Mouse (Mus musculus): ENCODE measurements around the gene Nacc2. TPM values are rescaled to one million over a fixed set of nuclear protein-coding genes. Genes with fewer than 3 reads are reported as not detected.

Nacc2 gene
- total RNA-seq (2021): 10 to 100 TPM; 11.1 to 11.4 TPM

DNA sequence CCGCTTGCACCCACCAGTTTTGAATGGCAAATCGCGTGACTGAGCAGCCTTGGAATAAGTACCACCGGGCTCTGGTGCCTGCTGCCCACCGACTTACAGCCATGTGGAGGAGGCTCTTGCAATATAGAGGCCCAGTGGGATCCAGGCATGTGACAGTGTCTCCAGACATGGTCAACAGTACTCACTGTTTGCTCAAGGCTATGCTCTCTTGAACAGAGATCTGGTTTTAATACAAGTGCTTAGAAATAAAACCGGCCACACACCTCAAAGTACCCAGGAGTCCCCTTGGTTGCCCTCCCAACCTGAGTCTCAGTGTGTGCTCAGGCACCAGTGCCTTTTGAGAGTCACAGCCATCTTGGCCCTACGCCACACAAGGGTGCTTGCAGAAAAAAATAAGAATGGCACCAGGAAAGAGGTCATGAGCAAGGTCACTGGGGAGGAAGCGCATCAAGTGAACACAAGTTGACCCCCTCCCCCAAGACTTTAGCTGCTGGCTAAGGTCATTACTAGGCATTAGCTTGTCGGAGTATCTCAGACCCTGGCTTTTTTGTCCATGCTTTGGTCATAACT lies at the start of gene Nacc2:
Nacc2 (minus strand) TSS at position 142 of the 570 bp plus-strand sequence.
- DNase-seq: peak; percentile 23

DNA sequence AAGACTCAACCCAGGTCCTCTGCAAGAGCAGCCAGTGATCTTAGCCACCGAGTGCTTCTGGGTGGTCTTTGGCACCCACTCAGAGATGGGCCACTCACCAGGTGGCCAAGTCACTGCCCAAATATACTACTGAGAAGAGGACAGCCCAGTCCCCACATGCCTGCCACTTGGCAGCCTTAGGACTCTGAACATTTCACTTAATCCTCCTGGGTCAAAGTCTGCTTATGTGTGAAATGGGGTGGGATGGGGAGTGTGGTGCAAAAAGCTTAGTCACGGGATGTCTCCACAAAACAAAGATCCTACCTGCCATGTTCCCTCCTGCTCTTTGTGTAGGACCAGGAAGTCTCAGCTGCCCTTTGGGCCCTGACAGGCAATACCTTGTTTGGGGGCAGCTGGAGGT lies 49.1 kb upstream of the Nacc2 start:
- no peak for DNase-seq

DNA sequence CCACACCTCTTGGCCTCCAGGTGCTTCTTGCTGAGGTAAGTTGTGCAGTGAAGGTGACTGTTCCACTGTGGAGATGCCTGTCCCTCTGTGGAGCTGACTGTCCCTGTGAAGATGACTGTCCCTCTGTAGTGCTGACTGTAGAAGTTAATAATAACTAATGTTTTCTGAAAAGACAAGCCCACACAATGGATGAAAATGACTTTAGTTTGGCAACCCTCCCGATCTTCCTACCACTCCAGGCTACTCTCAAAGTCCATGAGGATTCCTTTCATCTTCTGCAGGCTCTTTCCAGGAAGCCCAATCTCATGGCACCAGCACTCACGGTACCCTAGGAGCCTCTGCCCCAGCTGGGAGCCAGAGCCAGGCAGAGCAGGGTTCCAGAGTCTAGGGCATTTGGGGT lies 47.4 kb upstream of the Nacc2 start:
- DNase-seq: no peak

DNA sequence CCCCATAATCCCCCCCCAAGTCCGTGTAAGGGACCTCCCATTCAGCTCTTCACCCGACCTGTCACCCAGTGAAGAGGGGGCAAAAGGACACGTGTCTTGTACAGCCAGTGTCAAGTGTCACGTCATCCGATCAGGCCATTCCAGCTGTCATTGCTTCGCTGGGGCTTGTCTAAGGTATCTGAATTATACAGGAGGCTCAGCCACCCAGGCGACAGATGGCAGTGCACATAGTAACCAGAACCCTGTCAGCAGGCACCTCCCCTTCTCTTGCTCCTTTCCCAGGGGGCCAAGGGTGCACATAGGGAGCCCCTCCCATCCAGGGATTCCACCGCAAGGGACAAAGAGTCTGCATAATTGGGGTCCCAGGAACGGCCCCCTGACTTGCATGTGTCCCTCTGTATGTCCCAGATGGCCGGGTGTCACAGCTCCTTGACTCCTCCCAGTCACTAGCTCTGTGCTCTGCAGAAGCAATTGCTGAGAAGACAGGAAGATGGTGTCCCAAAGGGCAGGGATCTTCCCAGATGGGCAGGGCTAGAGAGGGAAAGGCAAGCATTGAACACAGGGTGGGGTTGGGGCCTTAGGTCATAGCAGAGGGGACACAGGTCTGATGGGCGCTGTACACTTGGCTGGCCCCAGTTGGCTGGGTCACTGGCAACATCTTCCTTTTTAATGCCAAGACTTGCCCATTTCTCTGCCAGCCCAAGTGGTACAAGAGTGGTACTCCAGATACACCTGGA lies 46.0 kb upstream of the Nacc2 start:
- DNase-seq: no peak

DNA sequence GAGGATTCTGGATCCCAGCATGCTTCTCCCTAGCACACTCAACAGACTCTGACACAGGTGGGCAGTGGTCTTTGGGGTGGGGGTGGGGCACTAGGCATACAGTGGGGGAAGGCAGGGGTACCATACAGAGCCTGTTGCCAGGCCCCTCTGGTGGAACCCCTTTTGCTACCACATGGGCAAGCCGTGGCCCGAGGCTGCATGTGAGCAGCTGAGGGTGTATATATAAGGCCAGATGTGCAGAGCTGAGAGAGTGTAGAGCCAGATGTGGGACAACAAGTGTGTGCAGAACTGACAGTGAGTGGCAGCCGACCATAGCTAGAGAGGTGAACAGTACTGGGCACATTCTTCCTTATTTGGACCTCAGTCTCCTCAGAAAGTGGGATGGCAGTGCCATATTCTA lies 43.9 kb upstream of the Nacc2 start:
- no peak for DNase-seq

DNA sequence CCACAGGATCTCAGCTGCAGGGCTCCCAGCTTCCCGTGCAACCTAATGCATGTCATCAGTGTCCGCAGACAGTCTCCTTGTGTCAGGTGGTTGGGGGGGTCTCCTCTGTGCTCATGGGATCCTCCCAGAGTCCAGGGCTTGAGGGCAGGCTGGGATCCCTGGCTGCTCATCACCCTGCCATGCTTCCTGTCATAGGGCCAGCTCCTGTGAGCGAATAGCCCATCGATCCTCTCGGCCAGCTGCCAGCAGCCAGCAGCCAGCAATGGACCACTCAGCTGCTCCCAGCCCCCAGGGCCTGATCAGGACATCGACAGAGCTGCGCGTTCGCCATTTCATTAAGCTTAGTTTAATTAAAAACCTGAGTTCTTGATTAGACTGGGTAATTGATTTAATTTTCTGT lies 35.0 kb upstream of the Nacc2 start:
- no peak for DNase-seq

DNA sequence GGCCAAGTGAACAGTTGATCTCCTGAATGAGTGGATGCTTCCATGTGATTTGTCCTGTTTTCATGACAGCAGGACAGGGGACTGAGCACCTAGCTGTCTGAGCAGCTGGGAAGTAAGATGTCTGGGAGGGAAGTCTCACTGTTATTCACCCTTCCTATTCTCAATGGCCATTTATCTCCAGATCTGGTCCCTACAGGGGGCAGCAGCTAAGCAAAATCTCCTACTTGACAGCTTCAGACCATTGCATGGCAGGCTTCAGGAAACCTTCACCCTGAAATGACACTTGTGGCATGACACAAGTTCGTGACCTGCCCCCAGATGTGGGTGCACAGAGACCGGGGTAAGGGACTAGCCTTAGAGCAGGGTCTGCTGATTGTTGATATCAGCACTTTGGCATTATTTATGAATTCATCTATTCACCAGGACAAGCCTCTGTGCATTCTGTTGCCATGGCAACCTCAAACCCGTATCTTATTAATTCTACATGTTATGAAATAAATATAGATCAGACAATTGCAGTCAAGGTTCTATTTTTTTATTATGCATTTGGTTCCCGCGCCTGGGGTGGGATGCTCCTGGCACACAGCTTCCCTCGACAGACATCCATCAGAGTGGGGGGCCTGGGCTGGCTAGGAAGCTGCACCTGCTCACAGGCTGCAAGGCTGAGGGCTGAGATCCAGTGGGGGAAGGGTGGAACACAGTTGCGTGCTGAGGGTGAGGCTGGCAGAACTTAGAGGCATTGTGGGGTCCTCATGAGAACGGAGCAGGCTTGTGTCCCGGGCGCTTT lies 33.4 kb upstream of the Nacc2 start:
- no peak for DNase-seq

DNA sequence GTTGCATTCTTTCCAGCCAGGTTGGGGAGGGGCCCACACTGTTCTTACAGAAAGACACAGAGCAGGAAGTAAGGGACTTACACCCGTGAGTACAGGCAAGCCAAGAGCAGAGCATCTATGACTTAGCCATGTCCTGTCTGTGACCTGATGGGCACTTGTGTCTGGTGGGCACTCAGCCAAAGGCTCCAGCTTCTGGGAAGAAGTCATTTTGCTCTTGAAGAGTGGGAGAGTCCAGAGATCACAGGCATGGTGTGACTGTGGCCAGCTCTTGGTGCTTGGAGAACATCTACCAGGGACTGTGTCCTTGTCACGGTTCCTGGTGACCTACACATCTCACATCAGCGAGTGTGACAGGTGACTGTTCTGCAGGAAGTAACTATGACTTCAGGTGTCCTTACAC lies 32.7 kb upstream of the Nacc2 start:
- no peak for DNase-seq

DNA sequence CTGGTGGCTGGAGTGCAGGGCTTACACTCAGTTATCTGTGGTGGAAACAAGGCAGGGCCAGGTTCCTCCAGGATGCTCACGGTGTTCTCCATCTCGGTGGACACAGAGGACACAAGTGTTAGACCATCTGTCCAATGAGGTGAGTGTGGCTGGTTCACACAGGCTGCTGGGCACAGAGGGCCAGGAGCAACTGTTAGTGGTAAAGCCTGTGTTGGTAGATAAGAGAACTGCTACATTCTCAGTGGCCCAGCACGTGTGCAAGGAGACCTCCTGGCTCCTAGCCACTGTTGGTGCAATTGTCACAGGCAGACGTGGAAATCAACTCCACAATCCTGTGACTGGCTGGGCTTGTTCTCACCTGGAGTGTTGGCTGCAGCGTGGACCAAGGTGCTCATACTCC lies 31.6 kb upstream of the Nacc2 start:
- DNase-seq: no peak

DNA sequence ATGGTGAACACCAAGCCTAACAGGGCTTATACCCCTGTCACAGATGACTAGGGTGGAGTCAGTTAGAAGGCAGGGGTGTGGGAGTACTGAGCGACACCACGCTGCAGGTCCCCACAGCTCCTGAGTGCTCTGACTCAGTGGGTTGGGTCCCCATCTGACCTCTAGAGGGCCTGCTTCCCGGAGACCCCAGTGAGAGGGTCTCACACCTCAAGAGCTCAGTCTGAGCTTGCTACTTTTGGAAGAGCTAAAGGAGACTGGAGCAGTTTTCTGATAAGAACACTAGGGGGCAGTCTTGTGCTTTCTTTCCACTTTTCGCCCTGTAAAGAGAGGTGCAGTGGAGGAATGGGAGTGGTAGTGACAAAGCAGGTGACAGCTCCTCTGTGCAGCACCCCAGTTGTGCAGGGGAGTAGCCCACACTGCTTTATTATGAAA lies 30.9 kb upstream of the Nacc2 start:
- peak; percentile 40 for DNase-seq

DNA sequence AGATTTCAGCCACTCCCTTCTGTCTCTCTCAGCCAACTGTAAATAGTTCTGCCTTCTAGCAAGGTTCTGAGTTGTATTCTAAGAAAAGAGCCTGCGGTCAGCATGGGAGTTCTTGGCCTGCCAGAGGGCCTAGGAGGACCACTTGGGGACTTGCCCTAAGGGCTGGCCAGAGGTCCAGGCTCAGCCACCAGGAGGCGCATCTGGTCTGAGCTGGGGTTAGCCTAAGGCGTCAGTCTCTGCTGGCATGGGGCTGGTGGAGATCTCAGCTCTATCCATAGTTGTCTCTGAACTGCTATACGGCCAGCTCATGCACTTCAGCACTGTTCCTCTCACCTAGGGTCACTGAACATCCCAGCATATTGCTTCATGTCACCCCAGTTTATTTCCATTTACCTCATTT lies 30.3 kb upstream of the Nacc2 start:
- DNase-seq: peak; percentile 74

DNA sequence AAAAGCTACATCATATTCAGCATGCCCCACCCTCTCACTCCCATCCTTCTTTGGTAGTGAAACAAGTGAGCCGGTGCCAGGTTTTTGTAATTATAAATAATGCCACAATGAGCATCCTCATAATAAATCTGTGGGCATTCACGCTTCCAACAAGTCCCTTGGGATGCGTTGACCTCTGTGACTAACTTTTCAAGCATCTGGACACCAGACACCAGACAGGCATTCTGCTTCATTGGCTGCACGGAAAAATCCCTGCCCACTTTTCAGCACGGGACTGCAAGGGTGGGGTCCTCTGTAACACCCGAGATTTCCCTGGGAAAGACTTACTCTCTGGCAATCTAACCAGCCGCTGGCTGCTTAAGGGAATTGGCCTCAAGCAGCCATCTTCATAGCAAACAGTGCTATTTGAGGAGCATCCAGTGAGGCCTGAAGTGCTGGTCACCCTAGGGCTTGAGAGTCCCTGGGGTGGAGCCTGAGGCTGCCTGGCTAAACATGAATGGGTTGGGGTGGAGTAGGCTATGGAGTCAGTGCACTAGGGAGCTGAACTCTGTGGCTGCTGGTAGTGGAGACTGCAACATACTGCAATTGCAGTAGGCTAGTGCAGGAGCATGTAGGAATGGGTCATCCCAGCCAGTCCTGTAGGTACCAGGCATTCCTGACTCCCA lies 24.8 kb upstream of the Nacc2 start:
- DNase-seq: no peak

DNA sequence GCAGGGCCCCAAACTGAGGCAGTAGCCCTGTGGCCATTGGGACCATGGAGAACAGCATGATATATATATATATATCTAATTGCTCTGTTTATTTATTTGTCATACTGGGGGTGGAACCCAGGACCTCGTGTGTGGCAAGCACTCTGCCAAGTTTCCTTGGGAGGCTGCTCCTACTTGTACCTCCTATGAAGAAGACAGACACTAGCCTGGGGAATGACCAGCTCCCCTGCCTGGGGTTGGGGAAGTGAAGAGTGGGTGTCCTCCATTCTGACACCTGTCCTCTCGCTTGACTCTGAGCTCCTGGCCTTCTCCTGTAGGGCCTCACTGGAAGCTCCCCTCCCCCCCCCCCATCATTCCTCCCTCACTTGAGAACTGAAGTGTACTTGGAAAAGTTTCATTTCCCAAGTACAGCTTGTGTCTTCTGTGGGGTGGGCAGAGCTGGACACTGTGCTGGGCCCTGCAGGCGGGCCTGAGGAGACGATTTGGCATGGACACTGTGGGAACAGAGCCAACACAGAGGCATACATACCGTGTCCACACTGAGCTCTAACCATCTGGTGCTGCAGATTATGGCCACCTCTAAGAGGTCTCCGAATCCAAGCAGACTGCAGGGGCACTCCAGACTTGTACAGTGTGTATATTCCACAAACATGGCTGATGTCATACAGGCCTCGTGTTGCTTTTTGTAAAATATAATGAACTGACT lies 23.5 kb upstream of the Nacc2 start:
- DNase-seq: no peak

DNA sequence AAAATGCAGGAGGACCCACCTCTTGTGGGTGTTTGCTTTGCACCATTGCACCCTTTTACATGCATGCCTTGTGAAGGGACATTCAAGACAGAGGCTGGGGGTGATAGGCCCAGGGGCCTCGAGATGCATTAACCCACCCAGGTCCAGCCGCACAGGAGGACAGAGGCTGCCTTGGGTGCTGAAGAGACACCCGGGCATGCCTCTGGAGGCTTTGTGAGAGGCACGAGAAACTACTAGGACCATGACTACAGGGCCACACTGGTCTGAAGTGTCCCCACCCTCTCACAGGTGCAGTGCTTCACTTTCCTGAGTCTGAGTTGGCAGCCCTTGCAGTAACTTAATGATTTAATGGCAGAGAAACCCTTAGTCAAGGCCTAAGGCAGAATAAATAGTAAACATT lies 22.1 kb upstream of the Nacc2 start:
- DNase-seq: no peak

DNA sequence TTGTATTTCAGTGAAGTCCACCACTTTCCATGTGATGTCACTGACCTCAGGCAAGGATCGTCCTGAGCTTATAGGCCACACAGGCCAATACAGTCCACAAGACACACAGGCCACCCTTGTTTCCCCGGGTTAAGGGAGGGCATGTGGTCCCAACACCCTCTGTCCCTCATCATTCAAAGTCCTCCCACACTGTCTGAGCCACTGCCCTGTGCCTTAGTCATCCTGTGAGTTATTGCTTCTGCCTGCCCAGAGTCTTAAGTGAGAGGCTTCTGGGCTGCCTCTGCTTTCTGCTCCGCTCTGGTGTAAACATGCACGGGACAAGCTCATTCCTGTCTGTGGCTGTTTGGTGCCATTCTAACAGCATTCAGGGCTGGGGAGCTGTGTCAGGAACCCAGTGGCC lies 21.3 kb upstream of the Nacc2 start:
- DNase-seq: no peak

DNA sequence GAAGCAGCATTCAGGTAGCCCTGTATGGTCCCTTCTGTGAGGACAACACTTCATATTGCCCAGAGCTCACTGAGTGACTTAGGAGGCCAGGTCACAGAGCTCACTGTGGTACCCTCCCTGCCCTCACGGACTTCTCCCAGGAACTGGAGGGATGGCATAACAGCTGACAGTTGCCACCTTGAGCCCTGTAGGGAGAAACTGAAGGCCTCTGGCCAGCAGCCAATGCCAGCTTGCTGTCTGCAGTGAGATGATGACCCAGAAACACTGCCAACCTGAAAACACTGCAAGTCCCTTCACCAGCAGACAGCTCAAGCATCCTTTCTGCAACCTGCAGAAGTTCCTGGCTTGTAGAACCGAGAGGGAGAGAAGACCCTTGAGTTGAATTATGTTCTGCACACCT lies 20.5 kb upstream of the Nacc2 start:
- no peak for DNase-seq

DNA sequence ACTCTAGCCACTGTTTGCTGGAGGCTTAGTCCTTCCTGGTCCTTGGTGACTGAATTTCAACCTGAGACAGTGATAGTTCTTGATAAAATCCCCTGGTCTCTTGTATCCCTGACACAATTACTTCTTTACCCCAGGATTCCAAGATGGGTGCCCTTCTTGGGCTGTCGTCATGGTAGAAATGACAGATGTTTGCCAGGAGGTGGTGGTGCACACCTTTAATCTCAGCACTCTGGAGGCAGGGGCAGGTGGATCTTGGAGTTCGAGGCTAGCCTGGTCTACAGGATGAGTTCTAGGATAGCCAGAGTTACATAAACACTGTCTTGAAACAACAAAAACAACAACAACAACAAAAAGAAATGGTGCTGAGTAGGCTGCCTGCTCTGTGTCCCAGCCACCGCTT lies 20.0 kb upstream of the Nacc2 start:
- no peak for DNase-seq

DNA sequence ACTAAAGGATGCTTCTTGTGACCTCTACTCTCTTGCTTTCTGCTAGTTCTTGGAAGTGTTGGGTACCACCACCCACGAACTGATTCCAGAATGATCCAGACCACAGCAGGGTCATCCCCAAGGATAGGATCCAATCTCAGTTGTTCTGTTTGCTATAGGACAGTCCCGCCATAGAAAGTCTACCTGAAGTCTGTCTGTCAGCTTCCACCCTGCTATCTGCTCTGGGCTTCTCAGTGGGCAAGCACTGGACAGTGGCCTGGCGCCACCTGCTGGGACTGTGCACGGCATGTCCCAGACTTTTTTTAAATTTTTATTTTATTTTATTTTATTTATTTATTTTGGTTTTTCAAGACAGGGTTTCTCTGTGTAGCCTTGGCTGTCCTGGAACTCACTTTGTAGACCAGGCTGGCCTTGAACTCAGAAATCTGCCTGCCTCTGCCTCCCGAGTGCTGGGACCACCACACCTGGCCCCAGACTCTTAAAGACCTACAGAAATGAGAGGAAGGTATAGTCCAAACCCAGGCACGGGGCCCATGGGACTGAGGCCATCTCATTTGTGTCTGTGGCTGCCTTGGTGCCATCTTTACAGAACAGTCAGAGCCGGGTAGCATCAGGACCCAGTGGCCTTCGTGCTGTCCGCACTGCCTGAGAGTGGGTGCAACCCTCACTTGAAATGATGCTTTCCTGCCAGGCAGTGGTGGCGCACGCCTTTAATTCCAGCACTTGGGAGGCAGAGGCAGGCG lies 19.0 kb upstream of the Nacc2 start:
- DNase-seq: peak; percentile 80

DNA sequence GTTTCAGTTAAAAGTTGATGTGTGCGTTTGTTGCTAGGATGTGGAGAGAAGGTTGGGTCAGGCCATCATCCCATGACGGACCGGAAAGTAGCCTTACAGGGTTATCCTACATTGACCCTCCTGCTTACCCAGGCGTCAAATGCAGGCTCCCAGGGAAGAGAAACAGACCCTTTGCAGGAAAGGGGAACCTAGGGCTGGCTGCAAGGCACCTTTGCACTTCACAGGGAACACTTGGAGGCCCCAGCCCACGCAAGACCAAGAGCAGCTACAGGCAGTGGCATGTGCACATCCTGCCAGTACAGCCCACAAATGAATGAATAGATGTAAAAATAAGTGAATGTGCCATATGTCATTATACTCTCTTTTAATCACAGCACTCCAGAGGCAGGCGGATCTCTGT lies 17.9 kb upstream of the Nacc2 start:
- no peak for DNase-seq

DNA sequence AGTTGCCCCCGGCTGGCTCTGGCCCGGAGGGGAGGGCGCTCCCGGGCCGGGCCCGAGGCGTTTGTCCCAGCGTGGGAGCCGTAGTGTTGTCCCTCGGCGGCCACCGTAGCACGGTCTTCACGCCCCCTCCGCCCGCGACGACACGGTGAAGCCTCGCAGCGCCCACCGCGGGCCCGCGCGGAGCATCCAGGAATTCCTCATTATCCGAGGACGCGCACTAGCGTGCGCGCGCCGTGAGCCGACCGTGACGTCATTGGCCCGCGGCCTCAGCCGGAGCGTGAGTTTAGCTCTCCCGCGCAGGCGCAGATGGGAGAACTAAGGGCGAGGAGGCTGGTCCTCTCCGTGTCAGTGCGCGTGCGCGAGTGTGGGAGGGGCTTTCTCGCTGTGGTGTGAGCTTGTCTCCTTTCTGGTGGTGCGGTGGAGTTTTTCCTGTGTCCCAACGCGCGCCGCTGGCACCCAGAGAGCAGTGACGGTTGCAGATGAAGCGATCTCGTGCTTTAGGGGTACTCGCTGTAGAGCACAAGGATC lies 17.3 kb upstream of the Nacc2 start:
- peak; percentile 100 for DNase-seq

DNA sequence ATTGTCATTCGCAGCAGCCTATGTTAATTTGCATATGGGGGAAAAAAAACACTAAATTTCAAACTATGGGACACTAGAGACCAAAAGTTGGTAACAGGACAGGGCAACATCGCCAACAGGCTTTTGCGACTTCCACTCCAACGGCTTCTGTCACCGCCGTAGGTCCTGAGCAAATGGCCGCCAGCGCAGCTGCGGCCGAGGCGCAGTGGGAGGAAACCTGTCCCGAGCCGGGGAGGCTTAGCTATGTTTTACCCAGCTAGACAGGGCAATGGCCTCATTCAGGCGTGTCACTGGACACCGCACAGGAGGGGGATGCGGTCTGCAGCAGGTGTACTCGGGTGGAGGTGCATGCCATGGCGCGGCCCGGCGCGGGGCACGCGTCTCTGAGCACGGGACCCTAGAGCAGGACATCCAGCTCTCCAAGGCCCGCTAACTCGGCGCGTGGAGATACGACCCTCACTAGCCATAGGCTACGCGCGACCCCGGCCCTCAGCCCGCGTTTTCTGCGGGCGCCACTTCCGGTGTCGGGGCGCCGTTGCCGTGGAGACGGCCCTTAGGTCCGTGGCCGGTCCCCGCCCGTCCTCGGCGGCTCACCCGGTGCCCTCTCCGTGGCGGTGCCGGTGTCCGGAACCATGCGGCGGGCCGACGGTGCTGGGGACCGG lies 16.7 kb upstream of the Nacc2 start:
- no peak for DNase-seq
